Mouse (Mus musculus) embryonic fibroblast, embryonic 13.5 days (primary cell): ENCODE results near the gene Mki67.

Source experiments
- CTCF ChIP-seq: IDR thresholded peaks from 2 replicates; pipeline ENCODE4 v1.5.1; 2011; ENCODE audit warnings: mild to moderate bottlenecking, control low read depth, low read length, moderate library complexity, borderline replicate concordance; ENCODE audit not compliant: insufficient read depth
- POLR2A ChIP-seq: IDR thresholded peaks from 2 replicates; pipeline ENCODE4 v1.6.1; 2011; ENCODE audit warnings: low read depth, mild to moderate bottlenecking, control low read depth, low read length, moderate library complexity

GRCm38 (mm10) chr7:135658150-135658549, 58.0 kb downstream of the Mki67 start:
- TF ChIP-seq CTCF (no peak), POLR2A (no peak)
